Mouse (Mus musculus) mouse trophoblast stem cell (cell line): ENCODE measurements around the gene Raf1.

Experiments used
- in situ Hi-C, 2 experiments: fragments of 300-500 bp; cut with MseI, MboI; formaldehyde crosslinking; loops; 2 replicates in 1 of 2; 3 replicates in 1 of 2; pipeline ENCODE4 v1.15.1; 2025

The Raf1 gene

GRCm38 (mm10) chr6:115620942-115621341 is 55.5 kb downstream of the Raf1 start:
- in situ Hi-C loops, result no loop called here

GRCm38 (mm10) chr6:115619818-115620217 is 56.6 kb downstream of the Raf1 start:
- in situ Hi-C loops, result no loop called here

- in situ Hi-C loops, result no loop called here
Measured at GRCm38 (mm10) chr6:115615983-115616382, 60.5 kb downstream of the Raf1 start.

- in situ Hi-C loops, result no loop called here
Measured at GRCm38 (mm10) chr6:115613793-115614192, 62.6 kb downstream of the Raf1 start.

GRCm38 (mm10) chr6:115610301-115610700 is 66.1 kb downstream of the Raf1 start:
- in situ Hi-C loops, result no loop called here

GRCm38 (mm10) chr6:115609121-115609520 is 67.3 kb downstream of the Raf1 start:
- in situ Hi-C loops, result no loop called here

- in situ Hi-C loops, result no loop called here
Measured at GRCm38 (mm10) chr6:115607429-115607828, 69.0 kb downstream of the Raf1 start.

- in situ Hi-C loops, result no loop called here
Measured at GRCm38 (mm10) chr6:115606461-115606860, 70.0 kb downstream of the Raf1 start.

- in situ Hi-C loops, result no loop called here
Measured at GRCm38 (mm10) chr6:115601715-115602523, 74.5 kb downstream of the Raf1 start, which contains the start of gene Mkrn2. Mkrn2 (plus strand) TSS chr6:115601902.

- in situ Hi-C loops, result no loop called here
Measured at GRCm38 (mm10) chr6:115601322-115601714, 75.1 kb downstream of the Raf1 start.

- in situ Hi-C loops, result no loop called here
Measured at GRCm38 (mm10) chr6:115595667-115596066, 80.8 kb downstream of the Raf1 start.

- in situ Hi-C loops, result no loop called here
Measured at GRCm38 (mm10) chr6:115594463-115594862, 82.0 kb downstream of the Raf1 start.

GRCm38 (mm10) chr6:115593252-115593651 is 83.2 kb downstream of the Raf1 start:
- in situ Hi-C loops, result no loop called here

- in situ Hi-C loops, result no loop called here
Measured at GRCm38 (mm10) chr6:115592458-115592857, 84.0 kb downstream of the Raf1 start, which contains the start of gene Mkrn2os. Mkrn2os (minus strand) TSS chr6:115592576.

- in situ Hi-C loops, result no loop called here
Measured at GRCm38 (mm10) chr6:115591692-115592359, 84.6 kb downstream of the Raf1 start.

GRCm38 (mm10) chr6:115586321-115586720 is 90.1 kb downstream of the Raf1 start:
- in situ Hi-C loops, result no loop called here

GRCm38 (mm10) chr6:115584176-115584575 is 92.3 kb downstream of the Raf1 start:
- in situ Hi-C loops, result no loop called here

GRCm38 (mm10) chr6:115583430-115584125 is 92.9 kb downstream of the Raf1 start:
- in situ Hi-C loops, result no loop called here

- in situ Hi-C loops, result no loop called here
Measured at GRCm38 (mm10) chr6:115582328-115583115, 93.9 kb downstream of the Raf1 start.

GRCm38 (mm10) chr6:115580810-115581209 is 95.6 kb downstream of the Raf1 start:
- in situ Hi-C loops, result no loop called here

- in situ Hi-C loops, result no loop called here
Measured at GRCm38 (mm10) chr6:115577941-115578340, 98.5 kb downstream of the Raf1 start.
